Mouse (Mus musculus) forebrain, embryonic 16.5 days (tissue): Measurements from ENCODE around the gene Gm42742. TPM values are rescaled to one million over a fixed set of nuclear protein-coding genes. Genes with fewer than 3 reads are reported as not detected.

Experiments used
- ATAC-seq: fragments of 200-750 bp; cut with Nextera tagmentation; 2 replicates; pipeline ENCODE4 v1.8.0; 2017; ENCODE audit warnings: mild to moderate bottlenecking, moderate library complexity
- H3K27ac ChIP-seq: fragments of 300-500 bp; sonication (generic); 2 replicates; pipeline ENCODE4 v1.5.1; 2014; ENCODE audit warnings: low read length, control low read depth
- H3K27me3 ChIP-seq: fragments of 300-500 bp; sonication (generic); replicated peaks from 2 replicates; pipeline ENCODE4 v1.6.1; 2014; ENCODE audit warnings: low read length; ENCODE audit not compliant: control insufficient read depth, insufficient read depth
- H3K36me3 ChIP-seq: fragments of 300-500 bp; sonication (generic); 2 replicates; pipeline ENCODE4 v1.6.1; 2014; ENCODE audit not compliant: control insufficient read depth, insufficient read depth
- H3K4me1 ChIP-seq: fragments of 300-500 bp; sonication (generic); replicated peaks from 2 replicates; pipeline ENCODE4 v1.6.1; 2014; ENCODE audit warnings: low read length; ENCODE audit not compliant: control insufficient read depth, insufficient read depth
- H3K4me2 ChIP-seq: fragments of 300-500 bp; sonication (generic); 2 replicates; pipeline ENCODE4 v1.6.1; 2014; ENCODE audit warnings: mild to moderate bottlenecking, low read length, control low read depth
- H3K4me3 ChIP-seq: fragments of 300-500 bp; sonication (generic); replicated peaks from 2 replicates; pipeline ENCODE4 v1.5.1; 2014; ENCODE audit warnings: mild to moderate bottlenecking, low read length, control low read depth
- H3K9ac ChIP-seq: fragments of 300-500 bp; sonication (generic); replicated peaks from 2 replicates; pipeline ENCODE4 v1.6.1; 2014; ENCODE audit warnings: low read depth, low read length, control low read depth
- H3K9me3 ChIP-seq: fragments of 300-500 bp; sonication (generic); 2 replicates; pipeline ENCODE4 v1.6.1; 2016; ENCODE audit warnings: low read length; ENCODE audit not compliant: control insufficient read depth
- WGBS: fragments of 180-500 bp; shearing (Covaris S2); extraction: QIAGEN DNeasy Blood & Tissue Kit; methylation state at CpG from one replicate; pipeline ENCODE4 v1.1.7; 2014; 5-methylcytosine and 5-hydroxymethylcytosine counted together
- microRNA-seq: library from miRNA; unstranded; fragments of <30 nt; microRNA quantifications from one replicate; pipeline ENCODE4, GENCODE M21; 2017
- polyA plus RNA-seq: library from polyadenylated mRNA; unstranded; fragments of >200 nt; fragmentation: Nextera tagmentation; extraction: Ambion mirVana; gene quantifications from 2 replicates; pipeline ENCODE4 v1.2.1, GENCODE M21; 2015

Gene Gm42742
- polyA plus RNA-seq, 1 experiment from 2014 or later, result 74.1 TPM

- ATAC-seq, result no peak
- H3K4me1 ChIP-seq, result peaks cover 15% of the 10 kb centered on the region
- WGBS, result 9% methylated on average over 8 of the region's 8 CpGs
- peak overlapping the region; percentile 49 for H3K4me2 ChIP-seq
- peaks cover 19% of the 10 kb centered on the region for H3K36me3 ChIP-seq
- H3K27ac ChIP-seq, result no peak overlapping the region; the same call in 1 of the 2 replicates
- no peaks in the 10 kb centered on the region for H3K27me3 ChIP-seq
- H3K4me3 ChIP-seq, result peak overlapping the region; percentile 78
- H3K9ac ChIP-seq, result peak overlapping the region; percentile 11; the same call in 1 of the 2 replicates
- H3K9me3 ChIP-seq, result no peaks in the 10 kb centered on the region
Measured at GRCm38 (mm10) chr7:126975493-126975892, 45.4 kb downstream of the Gm42742 start.

GRCm38 (mm10) chr7:126967361-126967760, 53.5 kb downstream of the Gm42742 start:
- Histone ChIP-seq H3K36me3 (peaks cover 16% of the 10 kb centered on the region), H3K27ac (no peak overlapping the region), H3K9ac (no peak overlapping the region), H3K4me3 (no peak overlapping the region), H3K4me2 (no peak overlapping the region), H3K27me3 (0 out of 2 replicates have a peak, but pooled peaks cover 1% of the 10 kb centered on the region), H3K4me1 (no peaks in the 10 kb centered on the region), H3K9me3 (no peaks in the 10 kb centered on the region)
- ATAC-seq, result no peak
- WGBS, result 62% methylated on average over 6 of the region's 6 CpGs

- 0 out of 2 replicates have a peak, but pooled peaks cover 8% of the 10 kb centered on the region for H3K27me3 ChIP-seq
- no peak overlapping the region for H3K4me2 ChIP-seq
- WGBS, result 45% methylated on average over 3 of the region's 3 CpGs
- ATAC-seq, result no peak
- H3K36me3 ChIP-seq, result peaks cover 12% of the 10 kb centered on the region
- no peak overlapping the region for H3K27ac ChIP-seq
- H3K9me3 ChIP-seq, result no peaks in the 10 kb centered on the region
- H3K4me3 ChIP-seq, result no peak overlapping the region
- no peak overlapping the region for H3K9ac ChIP-seq
- H3K4me1 ChIP-seq, result no peaks in the 10 kb centered on the region
Measured at GRCm38 (mm10) chr7:126965568-126965967, 55.3 kb downstream of the Gm42742 start.

Small RNA genes within 50 kb of the gene (microRNA-seq; reads per million reads assigned to microRNA genes)
- gene Gm44343, result not detected

Other genes with a start within 250 kb of the Gm42742 start
- gene Ypel3, start 244.1 kb downstream of the Gm42742 start, polyA plus RNA-seq, result 199 and 202 TPM in 2 replicates
- 0.73 and 0.86 TPM in 2 replicates for gene Tbx6, start 239.6 kb downstream of the Gm42742 start, polyA plus RNA-seq
- gene Ppp4c, start 228.6 kb downstream of the Gm42742 start, polyA plus RNA-seq, result 196 and 202 TPM in 2 replicates
- 32.8 and 40.4 TPM in 2 replicates for gene Fam57b, start 223.4 kb downstream of the Gm42742 start, polyA plus RNA-seq
- not detected in 2 replicates for gene 4930451I11Rik, start 189.5 kb downstream of the Gm42742 start, polyA plus RNA-seq
- gene Doc2a, start 173.7 kb downstream of the Gm42742 start, polyA plus RNA-seq, result 10.8 and 14.3 TPM in 2 replicates
- 25.6 and 28.1 TPM in 2 replicates for gene Hirip3, start 159.1 kb downstream of the Gm42742 start, polyA plus RNA-seq
- 95.1 and 97.9 TPM in 2 replicates for gene Ino80e, start 158.7 kb downstream of the Gm42742 start, polyA plus RNA-seq
- gene Taok2, start 136.4 kb downstream of the Gm42742 start, polyA plus RNA-seq, result 55.3 and 65.6 TPM in 2 replicates
- 33.3 and 37.3 TPM in 2 replicates for gene Tmem219, start 98.2 kb downstream of the Gm42742 start, polyA plus RNA-seq
- 131 and 132 TPM in 2 replicates for gene Kctd13, start 92.2 kb downstream of the Gm42742 start, polyA plus RNA-seq
- 4.8 and 8.5 TPM in 2 replicates for gene Asphd1, start 71.5 kb downstream of the Gm42742 start, polyA plus RNA-seq
- gene Sez6l2, start 70.5 kb downstream of the Gm42742 start, polyA plus RNA-seq, result 26.1 and 30.6 TPM in 2 replicates
- 115 and 122 TPM in 2 replicates for gene Cdipt, start 45.2 kb downstream of the Gm42742 start, polyA plus RNA-seq
- gene Cdiptos, start 45.0 kb downstream of the Gm42742 start, polyA plus RNA-seq, result 0.45 and 1.2 TPM in 2 replicates
- 3.0 and 3.7 TPM in 2 replicates for gene Mvp, start 6.5 kb downstream of the Gm42742 start, polyA plus RNA-seq
- not detected in 2 replicates for gene Pagr1b, start 4.6 kb downstream of the Gm42742 start, polyA plus RNA-seq
- 22.9 and 39.8 TPM in 2 replicates for gene Pagr1a, start 3.7 kb downstream of the Gm42742 start, polyA plus RNA-seq
- 21.1 and 29.9 TPM in 2 replicates for gene Prrt2, start 114 bp upstream of the Gm42742 start, polyA plus RNA-seq
- gene Maz, start 5.9 kb upstream of the Gm42742 start, polyA plus RNA-seq, result 57.9 and 58.8 TPM in 2 replicates
- gene Kif22, start 21.4 kb upstream of the Gm42742 start, polyA plus RNA-seq, result 52.9 and 61.2 TPM in 2 replicates
- not detected in 2 replicates for gene Zg16, start 66.2 kb upstream of the Gm42742 start, polyA plus RNA-seq
- gene AI467606, start 70.3 kb upstream of the Gm42742 start, polyA plus RNA-seq, result 1.5 and 1.9 TPM in 2 replicates
- 0.28 and 1.0 TPM in 2 replicates for gene Qprt, start 101.1 kb upstream of the Gm42742 start, polyA plus RNA-seq
- 0.09 TPM in 1 of 2 replicates, not detected in the other for gene Spn, start 116.7 kb upstream of the Gm42742 start, polyA plus RNA-seq
- gene Cd2bp2, start 175.0 kb upstream of the Gm42742 start, polyA plus RNA-seq, result 88.2 and 91.0 TPM in 2 replicates
- gene Tbc1d10b, start 187.4 kb upstream of the Gm42742 start, polyA plus RNA-seq, result 24.9 and 31.0 TPM in 2 replicates
- 4.1 and 8.3 TPM in 2 replicates for gene Mylpf, start 187.8 kb upstream of the Gm42742 start, polyA plus RNA-seq
- 66.1 and 69.3 TPM in 2 replicates for gene Zfp553, start 212.0 kb upstream of the Gm42742 start, polyA plus RNA-seq
- gene Sept1, start 212.0 kb upstream of the Gm42742 start, polyA plus RNA-seq, result 18.8 and 26.5 TPM in 2 replicates
- 59.1 and 66.6 TPM in 2 replicates for gene Zfp771, start 223.2 kb upstream of the Gm42742 start, polyA plus RNA-seq
- 143 and 147 TPM in 2 replicates for gene Dctpp1, start 239.6 kb upstream of the Gm42742 start, polyA plus RNA-seq